Mouse (Mus musculus): ENCODE data around the gene Btn2a2. TPM values are rescaled to one million over a fixed set of nuclear protein-coding genes. Genes with fewer than 3 reads are reported as not detected.

Gene Btn2a2
- total RNA-seq, 4 experiments from 2014 or later = 0.63 to 1.1 (median 0.99) TPM

DNA sequence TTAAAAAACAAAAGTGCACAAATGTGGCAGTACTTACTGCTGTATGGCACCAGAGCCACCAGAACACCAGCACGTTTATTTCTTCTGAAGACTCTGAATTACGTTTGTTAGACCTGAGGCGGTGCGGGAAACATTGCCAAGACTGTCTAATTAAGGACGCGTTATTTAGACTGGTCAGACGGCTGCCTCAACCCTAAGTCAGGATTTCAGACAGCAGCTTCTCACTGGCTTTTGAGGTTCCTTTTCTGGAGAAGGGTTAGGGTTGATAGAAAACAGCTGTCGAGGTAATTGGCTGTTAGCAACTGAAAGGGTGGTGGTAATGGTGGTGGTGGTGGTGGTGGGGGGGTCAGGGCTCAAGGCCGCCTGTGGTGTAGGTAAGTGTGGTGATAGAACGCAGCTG, 10.0 kb upstream of the Btn2a2 start:
- DNase-seq (ENCODE audit: low spot score in 2 of 2) = no peak

GRCm38 (mm10) chr13:23497656-23498321, 9.1 kb upstream of the Btn2a2 start:
- peak in 1 of 2 experiments; percentile 43 for DNase-seq (ENCODE audit: low spot score in 2 of 2)

GRCm38 (mm10) chr13:23495526-23495925, 6.9 kb upstream of the Btn2a2 start:
- no peak for DNase-seq (ENCODE audit: low spot score in 2 of 2)

GRCm38 (mm10) chr13:23491990-23492389, 3.3 kb upstream of the Btn2a2 start:
- no peak for DNase-seq (ENCODE audit: low spot score in 2 of 2)

DNA sequence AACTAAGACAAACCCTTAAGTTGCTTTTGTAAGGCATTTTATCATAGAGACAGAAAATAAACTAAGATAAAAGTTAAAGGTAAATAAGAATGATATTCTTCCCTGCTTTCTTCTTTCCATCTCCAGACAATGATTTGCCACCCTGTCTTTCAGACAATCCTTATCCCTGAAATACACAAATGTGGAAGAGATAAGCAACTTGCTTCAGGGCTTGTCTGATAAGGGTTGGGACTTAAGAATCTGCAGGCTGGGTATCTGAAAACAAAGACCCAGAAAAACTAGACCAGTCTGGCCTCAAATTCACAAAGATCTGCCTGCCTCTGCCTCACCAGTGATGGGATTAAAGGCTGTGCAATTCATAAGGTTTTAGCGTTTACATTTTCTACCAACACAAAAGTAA, 2.6 kb upstream of the Btn2a2 start:
- DNase-seq (ENCODE audit: low spot score in 2 of 2) = no peak

DNA sequence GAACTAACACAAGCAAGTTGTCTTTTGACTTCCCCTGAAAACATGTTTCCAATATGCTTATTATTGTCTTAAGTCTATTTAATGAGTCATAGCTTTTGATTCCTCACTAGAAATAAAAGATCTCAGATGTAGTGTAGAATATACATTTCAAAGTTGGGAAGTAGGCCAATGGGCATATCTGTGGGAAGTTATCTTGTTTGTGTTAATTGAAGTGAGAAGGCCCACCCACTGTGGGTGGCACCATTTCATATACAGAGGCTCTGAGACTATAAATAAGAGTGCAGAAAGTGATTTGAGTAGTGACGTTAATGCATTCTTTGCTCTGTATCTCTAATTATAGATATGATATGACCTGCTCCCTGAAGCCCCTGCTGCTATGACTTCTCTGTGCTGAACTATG, 2.2 kb upstream of the Btn2a2 start:
- peak in 1 of 2 experiments; percentile 34 for DNase-seq (ENCODE audit: low spot score in 2 of 2)

- DNase-seq (ENCODE audit: low spot score in 2 of 2) = no peak
Observed at GRCm38 (mm10) chr13:23485271-23485670, 3.4 kb downstream of the Btn2a2 start.

GRCm38 (mm10) chr13:23483153-23483552, 5.5 kb downstream of the Btn2a2 start:
- DNase-seq (ENCODE audit: low spot score in 2 of 2) = no peak

- DNase-seq (ENCODE audit: low spot score in 2 of 2) = no peak
Observed at GRCm38 (mm10) chr13:23475658-23476057, 13.0 kb downstream of the Btn2a2 start.

DNA sequence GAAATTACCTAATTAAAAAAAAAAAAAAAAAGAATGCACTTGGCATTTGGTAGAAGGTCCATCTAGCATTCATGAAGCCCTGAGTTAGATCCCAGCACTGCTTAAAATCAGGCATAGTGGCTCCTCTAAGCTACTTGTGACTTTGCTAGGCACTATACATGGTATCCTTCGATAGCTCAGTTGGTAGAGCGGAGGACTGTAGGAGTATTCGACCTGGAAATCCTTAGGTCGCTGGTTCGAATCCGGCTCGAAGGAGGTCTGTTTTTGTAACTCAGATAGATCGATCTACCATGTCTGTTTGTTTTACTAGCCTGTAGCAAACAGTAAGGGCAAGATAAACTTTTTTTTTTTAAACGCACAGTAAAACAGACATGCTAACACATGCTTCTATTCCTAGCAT, 21.7 kb downstream of the Btn2a2 start:
- peak in 1 of 2 experiments; percentile 51 for DNase-seq (ENCODE audit: low spot score in 2 of 2)

- DNase-seq (ENCODE audit: low spot score in 2 of 2) = no peak
Observed at GRCm38 (mm10) chr13:23466306-23466705, 22.4 kb downstream of the Btn2a2 start.

GRCm38 (mm10) chr13:23465600-23466109, 23.0 kb downstream of the Btn2a2 start, which contains the start of gene Btn1a1:
Gene Btn1a1 (minus strand): TSS chr13:23465901.
- DNase-seq (ENCODE audit: low spot score in 2 of 2) = no peak

GRCm38 (mm10) chr13:23464841-23465366, 23.8 kb downstream of the Btn2a2 start:
- no peak for DNase-seq (ENCODE audit: low spot score in 2 of 2)

GRCm38 (mm10) chr13:23464224-23464637, 24.4 kb downstream of the Btn2a2 start:
- DNase-seq (ENCODE audit: low spot score in 2 of 2) = peak in 1 of 2 experiments; percentile 37

DNA sequence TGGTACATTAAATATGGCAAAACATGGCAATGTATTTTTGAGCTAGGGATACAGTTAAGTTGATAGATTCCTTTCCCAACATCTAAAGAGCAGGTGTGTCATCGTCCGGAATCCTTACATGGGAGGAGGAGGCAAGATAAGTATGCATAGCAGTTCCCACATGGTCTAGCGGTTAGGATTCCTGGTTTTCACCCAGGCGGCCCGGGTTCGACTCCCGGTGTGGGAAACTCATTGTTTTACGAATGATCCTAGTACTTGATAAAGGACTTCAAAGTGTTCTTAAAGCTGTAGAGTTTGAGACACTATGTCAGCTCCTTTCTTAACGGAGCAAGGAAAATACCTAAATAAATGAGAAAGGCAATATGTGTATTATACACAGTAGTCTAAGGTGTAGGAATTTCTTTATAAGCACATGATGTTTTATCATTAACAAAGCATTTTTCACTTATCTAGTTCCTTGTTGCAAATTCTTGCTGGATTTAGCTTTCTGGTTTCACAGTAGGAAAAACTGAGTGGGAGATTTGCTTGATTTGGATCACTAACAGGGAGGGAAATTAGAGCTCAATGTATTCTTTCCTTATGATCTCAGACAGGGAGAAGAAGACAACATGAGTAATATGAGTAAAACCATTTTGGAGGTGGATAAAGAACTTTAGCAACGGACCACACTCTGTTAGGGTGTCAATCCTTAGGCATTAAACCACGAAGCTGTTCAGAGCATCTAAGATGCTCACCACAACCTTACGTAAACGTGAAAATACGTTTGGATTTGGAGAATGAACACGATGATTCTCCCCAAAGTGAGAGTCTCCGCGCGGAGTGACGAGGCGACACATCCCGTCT, 25.1 kb downstream of the Btn2a2 start:
- peak; percentile 60 to 94 for DNase-seq (ENCODE audit: low spot score in 2 of 2)

- no peak for DNase-seq (ENCODE audit: low spot score in 2 of 2)
Observed at GRCm38 (mm10) chr13:23462669-23463068, 26.0 kb downstream of the Btn2a2 start.

DNA sequence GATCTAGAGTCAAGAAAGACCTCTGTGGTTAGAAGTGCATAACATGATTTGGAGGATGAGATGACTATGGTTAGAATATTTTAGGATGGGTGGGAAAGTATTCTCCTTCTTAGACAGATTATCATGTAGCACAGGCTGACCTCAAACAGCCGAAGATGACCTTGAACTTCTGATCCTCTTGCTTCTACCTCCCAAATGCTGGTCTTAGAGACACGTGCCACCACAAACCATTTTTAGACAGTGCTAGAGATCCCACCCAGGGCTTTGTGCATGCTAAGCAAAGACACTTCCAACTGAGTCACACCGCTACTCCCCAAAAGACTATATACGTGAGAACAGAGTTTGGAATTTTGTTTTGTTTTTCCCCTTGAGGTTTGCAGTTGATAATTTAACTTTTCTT, 26.6 kb downstream of the Btn2a2 start:
- no peak for DNase-seq (ENCODE audit: low spot score in 2 of 2)

DNA sequence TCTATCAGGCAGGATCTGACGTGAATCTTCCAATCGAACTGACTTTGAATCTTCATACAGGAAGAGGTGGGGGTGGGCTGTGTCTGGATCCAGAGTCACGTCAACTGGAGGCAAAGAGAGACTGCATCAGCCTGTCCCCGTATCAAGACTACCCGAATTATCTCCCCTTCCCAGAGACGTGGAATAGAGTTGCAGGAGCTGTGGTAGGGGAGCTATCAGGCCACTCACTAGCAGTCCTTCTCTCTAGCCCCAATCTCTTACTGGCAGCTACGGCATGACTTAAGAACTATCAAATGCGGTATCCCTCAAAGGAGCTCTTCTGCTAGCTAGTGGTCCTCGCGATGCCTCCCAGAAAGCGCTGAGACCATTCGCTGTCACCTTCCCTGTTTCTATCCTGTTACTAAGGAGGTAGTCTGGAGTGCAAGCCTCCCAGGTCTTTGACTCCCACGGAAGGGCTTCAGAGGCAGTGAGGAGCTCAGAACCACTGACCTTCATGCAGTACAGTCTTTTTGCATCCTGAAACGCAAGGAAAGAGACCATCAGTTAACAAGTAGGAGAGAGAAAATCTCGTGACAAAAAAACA, 29.3 kb downstream of the Btn2a2 start:
- no peak for DNase-seq (ENCODE audit: low spot score in 2 of 2)

DNA sequence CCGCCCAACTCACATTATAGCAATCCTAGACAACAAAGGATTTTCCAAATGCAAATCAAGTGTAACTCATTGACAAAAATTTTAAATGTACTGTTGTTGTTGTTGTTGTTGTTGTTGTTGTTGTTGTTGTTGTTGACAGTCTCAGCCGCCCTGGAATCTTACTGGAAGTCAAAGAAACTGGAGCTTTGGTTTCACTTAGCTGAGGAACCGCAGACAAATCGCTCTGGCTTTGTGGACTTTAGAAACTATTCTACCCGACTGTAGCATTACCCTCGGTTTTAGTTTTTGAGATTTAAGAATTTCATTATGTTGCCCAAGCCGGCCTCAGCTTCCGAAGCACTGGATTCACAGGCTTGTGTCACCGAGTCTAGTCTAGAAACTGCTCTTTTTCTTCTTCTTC, 34.7 kb downstream of the Btn2a2 start:
- no peak for DNase-seq (ENCODE audit: low spot score in 2 of 2)

DNA sequence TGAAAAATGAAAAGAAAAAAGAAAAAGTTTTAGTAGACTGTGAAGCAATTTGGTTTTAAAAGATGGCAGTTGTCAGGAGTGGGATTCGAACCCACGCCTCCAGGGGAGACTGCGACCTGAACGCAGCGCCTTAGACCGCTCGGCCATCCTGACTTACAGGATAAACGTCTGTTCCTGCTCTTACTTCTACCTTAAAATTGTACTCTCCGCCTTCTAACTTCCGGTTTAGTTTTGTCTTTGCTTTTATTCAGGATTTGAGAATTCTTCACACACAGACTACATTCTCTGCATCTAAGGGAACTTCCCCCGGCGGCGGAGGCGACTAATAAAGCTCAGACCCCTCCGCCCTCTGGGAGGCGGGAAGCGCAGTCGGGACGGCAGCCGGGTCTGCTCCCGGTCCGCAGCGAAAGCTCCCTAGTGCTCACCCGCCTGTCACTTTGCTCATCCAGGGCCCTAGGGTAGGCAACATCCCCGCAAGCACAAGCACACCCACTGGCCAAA, 35.2 kb downstream of the Btn2a2 start:
- DNase-seq (ENCODE audit: low spot score in 2 of 2) = peak; percentile 32 to 74

DNA sequence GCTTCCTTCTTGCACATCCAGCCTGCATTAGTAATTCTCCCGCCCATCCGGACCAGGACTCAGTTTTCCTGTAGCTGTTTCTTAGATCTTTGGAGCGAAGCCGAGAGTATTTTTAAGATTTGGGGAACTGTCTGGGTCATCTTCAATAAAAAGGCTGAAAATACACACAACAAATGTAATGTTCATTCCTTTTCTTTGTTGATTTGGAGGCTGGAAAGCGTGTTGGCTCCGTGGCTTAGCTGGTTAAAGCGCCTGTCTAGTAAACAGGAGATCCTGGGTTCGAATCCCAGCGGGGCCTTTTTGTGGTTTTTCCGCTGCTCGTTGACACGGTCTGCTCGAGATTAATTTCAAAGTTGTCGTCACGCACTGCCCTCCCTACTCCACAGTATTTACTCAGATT, 38.3 kb downstream of the Btn2a2 start:
- peak; percentile 69 to 96 for DNase-seq (ENCODE audit: low spot score in 2 of 2)
